Mouse (Mus musculus): Measurements from ENCODE around the gene Cacna1c.

Cacna1c gene

DNA sequence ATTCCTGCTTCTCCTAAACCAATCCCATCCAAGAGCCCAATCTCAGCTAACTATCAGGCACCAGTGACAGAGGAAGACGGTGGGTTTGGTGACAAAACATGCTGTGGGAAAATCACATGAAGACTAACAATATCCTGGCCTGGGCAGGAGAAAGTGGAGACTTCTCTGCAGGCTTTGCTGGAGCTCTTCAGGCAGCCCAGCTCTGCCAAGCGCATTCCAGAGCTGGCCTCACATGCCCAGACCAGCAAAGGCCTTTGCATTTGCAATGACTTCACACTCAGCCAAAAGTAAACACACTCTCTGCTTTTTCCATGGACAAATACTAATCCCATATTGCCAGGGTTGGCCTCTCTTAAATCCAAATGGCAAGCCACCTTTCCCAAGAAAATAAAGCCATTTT is 144.5 kb downstream of the Cacna1c start:
- peak; percentile 31 for DNase-seq (ENCODE audit: low spot score)

DNA sequence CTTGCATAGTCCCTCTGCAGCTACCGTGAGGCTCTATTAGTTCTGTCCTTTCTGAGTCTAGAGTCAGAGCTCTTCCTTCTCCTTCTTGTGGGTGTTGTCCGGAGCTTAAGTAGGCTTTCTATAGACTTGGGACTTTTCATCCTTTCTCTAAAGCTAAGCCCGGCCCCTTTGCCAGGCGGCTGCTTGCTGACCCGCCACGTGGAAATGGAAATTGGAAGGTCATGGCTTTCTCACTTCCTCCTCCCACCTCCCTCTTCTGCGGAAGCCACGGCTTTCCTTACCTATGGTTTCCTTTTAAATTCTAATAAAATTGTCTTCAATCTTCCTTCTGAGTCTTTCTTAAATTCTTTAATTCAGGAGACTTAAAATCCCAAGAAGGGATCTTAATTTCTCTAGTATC is 148.9 kb downstream of the Cacna1c start:
- DNase-seq (ENCODE audit: low spot score) = no peak

- no peak for DNase-seq (ENCODE audit: low spot score)
Observed at GRCm38 (mm10) chr6:119045498-119045897, 150.7 kb downstream of the Cacna1c start.

- DNase-seq (ENCODE audit: low spot score) = no peak
Observed at GRCm38 (mm10) chr6:119044148-119044547, 152.1 kb downstream of the Cacna1c start.

DNA sequence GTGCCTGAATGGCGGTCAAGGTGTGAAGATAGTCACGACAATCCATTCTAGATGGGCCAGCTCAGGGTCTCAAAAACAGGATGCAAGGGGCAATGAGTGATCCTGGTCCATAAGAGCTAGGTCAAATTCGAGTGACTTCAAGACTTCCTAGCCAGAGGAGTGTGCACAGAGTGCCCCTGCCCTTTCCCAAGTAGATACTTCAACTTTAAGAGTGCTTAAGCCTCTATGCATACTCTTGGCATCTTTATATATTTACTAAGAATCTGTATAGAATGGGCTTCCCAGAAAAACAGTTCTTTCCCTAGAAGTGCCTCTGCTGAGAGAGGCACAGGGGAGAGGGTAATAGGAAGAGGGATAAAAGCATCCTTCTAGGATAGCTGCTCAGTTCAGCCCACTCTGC is 153.4 kb downstream of the Cacna1c start:
- DNase-seq (ENCODE audit: low spot score) = no peak

DNA sequence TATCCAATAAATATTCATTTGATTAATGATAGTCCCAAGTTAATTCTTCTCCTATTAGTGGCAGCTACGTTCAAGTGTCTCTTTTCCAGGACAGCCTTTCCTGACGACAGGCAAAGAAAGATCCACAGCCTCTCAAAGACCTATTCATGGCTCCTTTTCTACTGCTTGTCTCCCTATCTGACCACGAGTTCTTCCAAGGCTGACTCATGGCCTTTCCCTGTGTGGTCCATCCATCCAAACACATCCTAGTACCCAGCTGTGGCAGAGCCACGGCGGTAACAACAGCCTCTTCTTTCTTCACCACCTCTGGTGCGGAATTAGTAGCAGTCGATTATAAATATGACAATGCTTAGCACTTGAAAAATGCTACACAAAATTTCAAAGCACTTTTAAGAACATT is 155.3 kb downstream of the Cacna1c start:
- DNase-seq (ENCODE audit: low spot score) = no peak

DNA sequence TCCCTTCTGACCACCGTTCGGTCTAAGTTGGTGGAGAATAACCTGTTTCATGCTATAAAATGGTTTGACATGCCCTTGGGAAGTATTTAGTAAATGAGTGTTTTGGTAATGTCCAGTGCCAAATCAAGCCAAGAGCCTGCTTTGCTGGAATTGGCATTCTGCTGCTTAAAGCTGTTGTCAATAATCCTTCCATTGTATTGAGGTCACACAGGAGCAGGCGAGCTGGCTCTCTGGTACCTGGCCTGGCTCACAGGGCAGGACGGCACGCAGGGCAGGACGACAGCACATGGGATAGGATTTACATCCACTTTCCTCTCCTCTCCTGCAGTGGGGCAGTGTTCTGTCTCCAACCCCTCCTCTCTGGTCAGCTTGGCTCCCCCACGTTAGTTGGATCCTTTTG is 156.4 kb downstream of the Cacna1c start:
- DNase-seq (ENCODE audit: low spot score) = no peak

DNA sequence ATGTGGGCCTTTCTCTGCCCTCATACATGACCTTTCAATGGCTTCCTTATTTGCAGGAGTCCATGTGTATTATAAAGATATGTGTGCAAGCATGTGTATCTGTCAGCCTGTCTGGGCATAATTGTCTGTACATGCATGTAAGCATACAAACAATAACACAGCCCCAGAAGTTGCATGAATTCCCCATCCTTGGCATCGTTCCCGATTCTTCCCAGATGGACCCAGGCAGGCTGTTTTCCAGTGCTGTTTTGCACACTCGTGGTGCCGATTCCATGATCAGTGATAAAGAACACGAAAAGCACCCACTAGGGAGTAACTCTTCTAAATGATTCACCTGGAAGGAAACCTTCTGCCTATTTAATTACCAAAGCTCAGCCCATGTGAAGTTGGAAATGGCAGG is 156.9 kb downstream of the Cacna1c start:
- no peak for DNase-seq (ENCODE audit: low spot score)

GRCm38 (mm10) chr6:119037815-119038214 is 158.4 kb downstream of the Cacna1c start:
- no peak for DNase-seq (ENCODE audit: low spot score)

GRCm38 (mm10) chr6:119037047-119037446 is 159.2 kb downstream of the Cacna1c start:
- no peak for DNase-seq (ENCODE audit: low spot score)

- no peak for DNase-seq (ENCODE audit: low spot score)
Observed at GRCm38 (mm10) chr6:119035361-119035760, 160.9 kb downstream of the Cacna1c start.

GRCm38 (mm10) chr6:119034947-119035346 is 161.3 kb downstream of the Cacna1c start:
- no peak for DNase-seq (ENCODE audit: low spot score)

GRCm38 (mm10) chr6:119027880-119028279 is 168.3 kb downstream of the Cacna1c start:
- no peak for DNase-seq (ENCODE audit: low spot score)

DNA sequence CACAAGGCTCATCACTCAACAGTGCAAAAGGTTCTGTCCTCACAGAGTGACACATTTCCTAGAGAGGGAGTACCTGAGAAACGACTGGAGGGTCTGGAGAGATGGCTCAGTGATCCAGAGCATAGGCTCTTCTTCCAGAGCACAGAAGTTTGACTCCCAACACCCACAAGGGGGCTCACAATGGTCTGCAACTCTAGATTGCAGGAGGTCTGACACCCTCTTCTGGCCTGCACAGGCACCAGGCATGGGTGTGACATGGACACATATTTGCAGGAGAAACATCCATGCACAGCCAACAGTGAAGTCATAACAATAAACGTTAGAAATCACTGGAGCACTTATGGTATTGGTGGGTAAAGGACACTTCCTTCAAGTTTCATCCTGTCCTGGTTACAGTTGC is 173.4 kb downstream of the Cacna1c start:
- no peak for DNase-seq (ENCODE audit: low spot score)

DNA sequence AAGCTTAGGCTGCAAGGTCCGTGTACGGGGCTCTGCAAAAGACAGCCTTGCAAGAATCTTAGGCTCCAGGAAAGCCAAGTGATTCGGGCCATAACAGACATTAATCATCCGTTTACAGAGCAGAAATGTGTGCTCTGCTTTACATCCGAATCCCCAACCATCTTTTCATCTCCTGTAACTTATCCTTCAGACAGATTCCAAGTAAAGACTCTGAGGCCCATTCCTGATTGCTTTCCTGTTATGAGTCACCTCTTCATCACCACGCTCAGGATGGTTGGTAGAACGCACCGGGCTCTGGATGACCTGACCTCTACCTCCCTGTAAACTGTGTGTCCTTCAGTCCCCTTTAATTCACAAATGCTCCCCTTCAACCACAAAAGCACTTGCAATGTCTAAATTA is 175.0 kb downstream of the Cacna1c start:
- DNase-seq (ENCODE audit: low spot score) = no peak

GRCm38 (mm10) chr6:119018956-119019355 is 177.3 kb downstream of the Cacna1c start:
- DNase-seq (ENCODE audit: low spot score) = no peak

DNA sequence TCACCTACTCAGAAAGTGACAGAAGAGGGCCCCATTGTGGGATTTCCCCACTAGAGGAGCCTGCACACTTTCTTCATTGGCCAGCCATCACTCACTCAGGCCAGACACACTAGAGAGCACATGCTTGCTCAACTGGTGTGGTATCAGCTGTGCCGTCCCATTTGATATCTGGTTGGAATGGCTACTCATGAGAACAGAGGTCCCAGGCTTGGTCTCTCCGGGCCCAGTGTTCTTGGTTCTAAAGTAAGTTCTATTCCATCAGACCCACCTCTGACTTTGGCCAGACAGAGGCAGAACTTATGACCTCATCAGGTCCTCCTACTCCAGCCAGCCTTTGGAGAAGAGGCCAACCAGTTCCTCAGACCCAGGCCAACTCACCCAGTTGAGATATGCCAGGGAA is 178.0 kb downstream of the Cacna1c start:
- no peak for DNase-seq (ENCODE audit: low spot score)

DNA sequence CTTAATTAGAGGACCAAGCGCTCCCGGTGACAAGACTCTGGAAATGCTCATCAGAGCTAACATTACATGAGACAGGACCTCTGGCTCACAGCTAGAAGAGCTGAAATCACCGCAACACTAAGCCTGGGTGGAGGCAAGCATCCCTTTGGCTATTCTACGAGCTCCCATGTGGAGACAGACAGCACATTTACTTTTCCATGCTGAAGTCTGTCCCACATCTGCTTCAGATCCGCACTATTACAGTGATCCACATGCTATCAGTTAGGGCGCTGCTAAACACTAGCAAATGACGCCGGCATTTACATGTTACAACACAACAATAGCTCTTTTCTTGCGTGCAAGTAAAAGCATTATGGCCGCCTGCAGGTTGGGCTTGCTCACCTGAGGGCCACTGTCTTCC is 178.7 kb downstream of the Cacna1c start:
- DNase-seq (ENCODE audit: low spot score) = no peak

GRCm38 (mm10) chr6:119015346-119015745 is 180.9 kb downstream of the Cacna1c start:
- DNase-seq (ENCODE audit: low spot score) = no peak

GRCm38 (mm10) chr6:119013168-119014098 is 182.8 kb downstream of the Cacna1c start:
- DNase-seq (ENCODE audit: low spot score) = no peak

DNA sequence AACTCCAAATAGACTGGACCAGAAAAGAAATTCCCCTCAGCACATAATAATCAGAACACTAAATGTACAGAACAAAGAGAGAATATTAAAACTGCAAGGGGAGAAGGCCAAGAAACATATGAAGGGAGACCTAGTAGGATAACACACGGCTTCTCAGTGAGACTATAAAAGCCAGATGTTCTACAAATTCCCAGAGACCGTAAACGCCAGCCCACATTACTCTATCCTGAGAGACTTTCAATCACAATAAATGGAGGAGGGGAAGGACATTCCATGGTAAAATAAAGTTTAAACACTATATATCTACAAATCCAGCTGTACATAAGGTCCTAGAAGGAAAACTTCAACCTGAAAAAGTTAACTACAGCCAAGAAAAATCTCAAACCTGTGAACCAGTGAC is 185.3 kb downstream of the Cacna1c start:
- no peak for DNase-seq (ENCODE audit: low spot score)

- DNase-seq (ENCODE audit: low spot score) = no peak
Observed at GRCm38 (mm10) chr6:119009526-119009925, 186.7 kb downstream of the Cacna1c start.

GRCm38 (mm10) chr6:119008638-119009166 is 187.5 kb downstream of the Cacna1c start:
- DNase-seq (ENCODE audit: low spot score) = no peak

GRCm38 (mm10) chr6:119004596-119004995 is 191.6 kb downstream of the Cacna1c start:
- no peak for DNase-seq (ENCODE audit: low spot score)

All from urinary bladder, postnatal 25 days (tissue).